Mouse (Mus musculus): ENCODE measurements at regions not wholly inside any gene's neighbourhood (a gene's known extent, or its start where the extent isn't known, plus 50 kb on each side); places are given as distances from the start of the nearest gene placed in this dataset.

GRCm38 (mm10) chr15:72232355-72232754, 1602.0 kb upstream of the Gm6569 start:
- DNase-seq (ENCODE audit: low spot score) (no peak), ATAC-seq (ENCODE audit: low FRiP score) (no peak)
- Histone ChIP-seq H3K27ac (no peak overlapping the region), H3K27me3 (ENCODE audit: control insufficient read depth, insufficient read depth, low read length) (no peaks in the 10 kb centered on the region), H3K36me3 (replicated peaks; ENCODE audit: control insufficient read depth, insufficient read depth) (no peaks in the 10 kb centered on the region), H3K9me3 (ENCODE audit: control insufficient read depth, low read length) (no peaks in the 10 kb centered on the region), H3K4me1 (replicated peaks; ENCODE audit: control insufficient read depth, insufficient read depth, low read length) (no peaks in the 10 kb centered on the region), H3K4me2 (replicated peaks) (no peak overlapping the region), H3K9ac (no peak overlapping the region), H3K4me3 (replicated peaks; ENCODE audit: low read length) (no peak overlapping the region)
- WGBS: 41% methylated on average over 2 of the region's 2 CpGs

GRCm38 (mm10) chr15:72264619-72265018, 1569.7 kb upstream of the Gm6569 start:
- no peaks in the 10 kb centered on the region for H3K4me1 ChIP-seq (replicated peaks; ENCODE audit: control insufficient read depth, insufficient read depth, low read length)
- H3K4me3 ChIP-seq (replicated peaks; ENCODE audit: low read length): no peak overlapping the region
- H3K9ac ChIP-seq: no peak overlapping the region
- no peak overlapping the region for H3K4me2 ChIP-seq (replicated peaks)
- ATAC-seq (ENCODE audit: low FRiP score) (no peak), DNase-seq (ENCODE audit: low spot score) (no peak)
- no peaks in the 10 kb centered on the region for H3K36me3 ChIP-seq (replicated peaks; ENCODE audit: control insufficient read depth, insufficient read depth)
- WGBS: 67% methylated on average over 3 of the region's 3 CpGs
- no peaks in the 10 kb centered on the region for H3K27me3 ChIP-seq (ENCODE audit: control insufficient read depth, insufficient read depth, low read length)
- H3K9me3 ChIP-seq (ENCODE audit: control insufficient read depth, low read length): peaks cover 11% of the 10 kb centered on the region; the same call in 1 of the 2 replicates
- no peak overlapping the region for H3K27ac ChIP-seq

GRCm38 (mm10) chr15:72283846-72284245, 1550.5 kb upstream of the Gm6569 start:
- no peaks in the 10 kb centered on the region for H3K27me3 ChIP-seq (ENCODE audit: control insufficient read depth, insufficient read depth, low read length)
- ATAC-seq (ENCODE audit: low FRiP score) (no peak), DNase-seq (ENCODE audit: low spot score) (no peak)
- WGBS: 71% methylated on average over 1 of the region's 1 CpGs
- H3K9ac ChIP-seq: no peak overlapping the region
- no peaks in the 10 kb centered on the region for H3K36me3 ChIP-seq (replicated peaks; ENCODE audit: control insufficient read depth, insufficient read depth)
- H3K4me1 ChIP-seq (replicated peaks; ENCODE audit: control insufficient read depth, insufficient read depth, low read length): no peaks in the 10 kb centered on the region
- H3K4me2 ChIP-seq (replicated peaks): no peak overlapping the region
- H3K4me3 ChIP-seq (replicated peaks; ENCODE audit: low read length): no peak overlapping the region
- no peaks in the 10 kb centered on the region for H3K9me3 ChIP-seq (ENCODE audit: control insufficient read depth, low read length)
- H3K27ac ChIP-seq: no peak overlapping the region

GRCm38 (mm10) chr15:72296648-72297047, 1537.7 kb upstream of the Gm6569 start:
- Histone ChIP-seq H3K27me3 (ENCODE audit: control insufficient read depth, insufficient read depth, low read length) (no peaks in the 10 kb centered on the region), H3K9ac (no peak overlapping the region), H3K36me3 (replicated peaks; ENCODE audit: control insufficient read depth, insufficient read depth) (no peaks in the 10 kb centered on the region), H3K4me3 (replicated peaks; ENCODE audit: low read length) (no peak overlapping the region), H3K9me3 (ENCODE audit: control insufficient read depth, low read length) (no peaks in the 10 kb centered on the region), H3K27ac (no peak overlapping the region), H3K4me1 (replicated peaks; ENCODE audit: control insufficient read depth, insufficient read depth, low read length) (no peaks in the 10 kb centered on the region), H3K4me2 (replicated peaks) (no peak overlapping the region)
- ATAC-seq (ENCODE audit: low FRiP score) (no peak), DNase-seq (ENCODE audit: low spot score) (no peak)
- WGBS: 67% methylated on average over 2 of the region's 2 CpGs

- H3K4me2 ChIP-seq (replicated peaks): no peak overlapping the region
- H3K36me3 ChIP-seq (replicated peaks; ENCODE audit: control insufficient read depth, insufficient read depth): no peaks in the 10 kb centered on the region
- no peak for ATAC-seq (ENCODE audit: low FRiP score)
- 80% methylated on average over 5 of the region's 5 CpGs for WGBS
- H3K4me1 ChIP-seq (replicated peaks; ENCODE audit: control insufficient read depth, insufficient read depth, low read length): no peaks in the 10 kb centered on the region
- no peaks in the 10 kb centered on the region for H3K27me3 ChIP-seq (ENCODE audit: control insufficient read depth, insufficient read depth, low read length)
- no peaks in the 10 kb centered on the region for H3K9me3 ChIP-seq (ENCODE audit: control insufficient read depth, low read length)
- H3K4me3 ChIP-seq (replicated peaks; ENCODE audit: low read length): no peak overlapping the region
- H3K9ac ChIP-seq: no peak overlapping the region
- no peak for DNase-seq (ENCODE audit: low spot score)
- no peak overlapping the region for H3K27ac ChIP-seq
Observed at GRCm38 (mm10) chr15:72312417-72312816, 1521.9 kb upstream of the Gm6569 start.

- Histone ChIP-seq H3K27me3 (ENCODE audit: control insufficient read depth, insufficient read depth, low read length) (no peaks in the 10 kb centered on the region), H3K9ac (no peak overlapping the region), H3K9me3 (ENCODE audit: control insufficient read depth, low read length) (no peaks in the 10 kb centered on the region), H3K27ac (no peak overlapping the region), H3K36me3 (replicated peaks; ENCODE audit: control insufficient read depth, insufficient read depth) (no peaks in the 10 kb centered on the region), H3K4me3 (replicated peaks; ENCODE audit: low read length) (no peak overlapping the region), H3K4me2 (replicated peaks) (no peak overlapping the region), H3K4me1 (replicated peaks; ENCODE audit: control insufficient read depth, insufficient read depth, low read length) (no peaks in the 10 kb centered on the region)
- ATAC-seq (ENCODE audit: low FRiP score) (no peak), DNase-seq (ENCODE audit: low spot score) (no peak)
- WGBS: 77% methylated on average over 5 of the region's 5 CpGs
Observed at GRCm38 (mm10) chr15:72321528-72321927, 1512.8 kb upstream of the Gm6569 start.

GRCm38 (mm10) chr15:72322127-72322526, 1512.2 kb upstream of the Gm6569 start:
- no peaks in the 10 kb centered on the region for H3K9me3 ChIP-seq (ENCODE audit: control insufficient read depth, low read length)
- no peaks in the 10 kb centered on the region for H3K4me1 ChIP-seq (replicated peaks; ENCODE audit: control insufficient read depth, insufficient read depth, low read length)
- no peak for DNase-seq (ENCODE audit: low spot score)

GRCm38 (mm10) chr15:72323158-72323557, 1511.2 kb upstream of the Gm6569 start:
- Histone ChIP-seq H3K27ac (no peak overlapping the region), H3K4me3 (replicated peaks; ENCODE audit: low read length) (no peak overlapping the region), H3K4me1 (replicated peaks; ENCODE audit: control insufficient read depth, insufficient read depth, low read length) (no peaks in the 10 kb centered on the region), H3K27me3 (ENCODE audit: control insufficient read depth, insufficient read depth, low read length) (no peaks in the 10 kb centered on the region), H3K9me3 (ENCODE audit: control insufficient read depth, low read length) (no peaks in the 10 kb centered on the region), H3K9ac (no peak overlapping the region), H3K4me2 (replicated peaks) (no peak overlapping the region), H3K36me3 (replicated peaks; ENCODE audit: control insufficient read depth, insufficient read depth) (no peaks in the 10 kb centered on the region)
- ATAC-seq (ENCODE audit: low FRiP score) (no peak), DNase-seq (ENCODE audit: low spot score) (no peak)
- WGBS: 95% methylated on average over 7 of the region's 7 CpGs

More at GRCm38 (mm10) chr15:72322127-72322526, 1512.2 kb upstream of the Gm6569 start:
- no peak overlapping the region for H3K4me3 ChIP-seq (replicated peaks; ENCODE audit: low read length)
- no peaks in the 10 kb centered on the region for H3K36me3 ChIP-seq (replicated peaks; ENCODE audit: control insufficient read depth, insufficient read depth)
- no peak overlapping the region for H3K4me2 ChIP-seq (replicated peaks)
- H3K9ac ChIP-seq: no peak overlapping the region
- H3K27ac ChIP-seq: no peak overlapping the region
- no peaks in the 10 kb centered on the region for H3K27me3 ChIP-seq (ENCODE audit: control insufficient read depth, insufficient read depth, low read length)
- ATAC-seq (ENCODE audit: low FRiP score): no peak
- 85% methylated on average over 3 of the region's 3 CpGs for WGBS

GRCm38 (mm10) chr15:72331262-72331661, 1503.1 kb upstream of the Gm6569 start:
- no peaks in the 10 kb centered on the region for H3K9me3 ChIP-seq (ENCODE audit: control insufficient read depth, low read length)
- ATAC-seq (ENCODE audit: low FRiP score) (no peak), DNase-seq (ENCODE audit: low spot score) (no peak)
- 52% methylated on average over 4 of the region's 4 CpGs for WGBS
- no peak overlapping the region for H3K9ac ChIP-seq
- no peaks in the 10 kb centered on the region for H3K36me3 ChIP-seq (replicated peaks; ENCODE audit: control insufficient read depth, insufficient read depth)
- H3K4me2 ChIP-seq (replicated peaks): no peak overlapping the region
- no peak overlapping the region for H3K27ac ChIP-seq
- no peaks in the 10 kb centered on the region for H3K27me3 ChIP-seq (ENCODE audit: control insufficient read depth, insufficient read depth, low read length)
- no peak overlapping the region for H3K4me3 ChIP-seq (replicated peaks; ENCODE audit: low read length)
- 0 out of 2 replicates have a peak, but pooled peaks cover 4% of the 10 kb centered on the region for H3K4me1 ChIP-seq (replicated peaks; ENCODE audit: control insufficient read depth, insufficient read depth, low read length)

GRCm38 (mm10) chr15:72334497-72334896, 1499.9 kb upstream of the Gm6569 start:
- no peaks in the 10 kb centered on the region for H3K27me3 ChIP-seq (ENCODE audit: control insufficient read depth, insufficient read depth, low read length)
- H3K4me2 ChIP-seq (replicated peaks): no peak overlapping the region
- ATAC-seq (ENCODE audit: low FRiP score): no peak
- no peaks in the 10 kb centered on the region for H3K9me3 ChIP-seq (ENCODE audit: control insufficient read depth, low read length)
- no peak for DNase-seq (ENCODE audit: low spot score)
- H3K36me3 ChIP-seq (replicated peaks; ENCODE audit: control insufficient read depth, insufficient read depth): no peaks in the 10 kb centered on the region
- H3K27ac ChIP-seq: no peak overlapping the region
- 60% methylated on average over 4 of the region's 4 CpGs for WGBS
- H3K4me3 ChIP-seq (replicated peaks; ENCODE audit: low read length): no peak overlapping the region
- 0 out of 2 replicates have a peak, but pooled peaks cover 4% of the 10 kb centered on the region for H3K4me1 ChIP-seq (replicated peaks; ENCODE audit: control insufficient read depth, insufficient read depth, low read length)
- no peak overlapping the region for H3K9ac ChIP-seq

All from hindbrain, embryonic 14.5 days (tissue).